In the genomic region with DNA sequence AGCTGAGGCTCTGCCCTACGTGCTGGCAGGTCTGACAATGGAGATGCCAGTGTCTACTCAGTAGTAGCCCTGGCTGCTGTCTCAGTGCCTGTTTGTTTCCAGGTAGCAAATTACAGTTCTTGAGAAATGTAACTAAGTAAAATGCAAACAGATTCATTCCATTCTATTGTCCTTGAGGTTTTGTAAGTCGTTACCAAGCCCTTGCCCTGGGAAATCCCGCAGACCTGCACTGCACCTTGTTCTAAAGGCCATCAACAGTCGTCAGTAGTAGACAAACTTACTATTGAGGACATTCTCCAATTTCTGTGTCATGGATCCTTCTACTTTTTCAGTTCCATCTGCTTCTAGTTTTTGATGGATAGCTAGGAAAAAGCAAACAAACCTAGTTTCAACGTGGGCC, we compare ENCODE assay signal across 17 mouse cellular contexts. TPM values are rescaled to one million over a fixed set of nuclear protein-coding genes. Genes with fewer than 3 reads are reported as not detected.
"Had no signal": no experiment of that assay in that cellular context is flagged by ENCODE, and none has a peak within 500 bp of the region (broad histone marks: within the 10 kb centered on the region; RNA-seq: fewer than 3 reads in every experiment).

No protein-coding gene starts in this region.

- DNase-seq: kidney, adult 2 months; kidney, postnatal 25 days; layer of hippocampus, adult 9-11 months; layer of hippocampus, postnatal 36 days; liver, embryonic 13.5 days; lung, postnatal 4 days; midbrain, embryonic 14.5 days; thymus, postnatal 25 days had no signal

- ATAC-seq: intestine, postnatal 0 days had no signal

- H3K4me3 ChIP-seq: layer of hippocampus, adult 2 months; left cerebral cortex, adult 2 months; liver, embryonic 13.5 days; lung, embryonic 15.5 days had no signal

RNA-seq across cellular contexts. Expression of gene Hus1b, which starts 36.7 kb away (rescaled TPM):
- polyA plus RNA-seq: intestine, postnatal 0 days; kidney, adult 2 months; limb, embryonic 11.5 days; liver, embryonic 13.5 days; lung, embryonic 15.5 days; midbrain, embryonic 11.5 days; midbrain, postnatal 0 days; neural tube, embryonic 11.5 days; stomach, postnatal 0 days had no signal
